Mouse (Mus musculus) embryonic facial prominence, embryonic 11.5 days (tissue): ENCODE measurements around the gene Abca4. TPM values are rescaled to one million over a fixed set of nuclear protein-coding genes. Genes with fewer than 3 reads are reported as not detected.

ENCODE experiments used
- ATAC-seq: fragments of 200-750 bp; cut with Nextera tagmentation; replicated peaks from 2 replicates; pipeline ENCODE4 v1.8.0; 2017; ENCODE audit warnings: low read depth; ENCODE audit not compliant: insufficient number of reproducible peaks, low FRiP score, low TSS enrichment
- DNase-seq: peaks from one replicate; pipeline ENCODE4 v3.0.0-alpha.2; 2015; ENCODE audit warnings: low spot score
- H3K27ac ChIP-seq: fragments of 300-500 bp; sonication (generic); replicated peaks from 2 replicates; pipeline ENCODE4 v1.5.1; 2014; ENCODE audit warnings: mild to moderate bottlenecking, low read depth, low read length, control low read depth
- H3K27me3 ChIP-seq: fragments of 300-500 bp; sonication (generic); 2 replicates; pipeline ENCODE4 v1.6.1; 2014; ENCODE audit warnings: mild to moderate bottlenecking, low read length, moderate library complexity, mixed read lengths; ENCODE audit not compliant: control insufficient read depth, insufficient read depth
- H3K36me3 ChIP-seq: fragments of 300-500 bp; sonication (generic); replicated peaks from 2 replicates; pipeline ENCODE4 v1.6.1; 2014; ENCODE audit warnings: low read depth, mild to moderate bottlenecking, low read length, moderate library complexity, mixed read lengths; ENCODE audit not compliant: control insufficient read depth, insufficient read depth
- H3K4me1 ChIP-seq: fragments of 300-500 bp; sonication (generic); 2 replicates; pipeline ENCODE4 v1.6.1; 2014; ENCODE audit warnings: low read length, mixed read lengths; ENCODE audit not compliant: control insufficient read depth, insufficient read depth
- H3K4me2 ChIP-seq: fragments of 300-500 bp; sonication (generic); 2 replicates; pipeline ENCODE4 v1.6.1; 2014; ENCODE audit warnings: low read depth, mild to moderate bottlenecking, control low read depth, low read length, moderate library complexity
- H3K4me3 ChIP-seq: fragments of 300-500 bp; sonication (generic); 2 replicates; pipeline ENCODE4 v1.5.1; 2014; ENCODE audit warnings: low read depth, low read length, control low read depth
- H3K9ac ChIP-seq: fragments of 300-500 bp; sonication (generic); replicated peaks from 2 replicates; pipeline ENCODE4 v1.6.1; 2014; ENCODE audit warnings: mild to moderate bottlenecking, control low read depth, low read length
- H3K9me3 ChIP-seq: fragments of 300-500 bp; sonication (generic); replicated peaks from 2 replicates; pipeline ENCODE4 v1.6.1; 2016; ENCODE audit warnings: mild to moderate bottlenecking, low read length, inconsistent platforms, mixed read lengths; ENCODE audit not compliant: control insufficient read depth
- WGBS: fragments of 180-500 bp; shearing (Covaris S2); extraction: QIAGEN DNeasy Blood & Tissue Kit; methylation state at CpG from one replicate; pipeline ENCODE4 v1.1.7; 2014; 5-methylcytosine and 5-hydroxymethylcytosine counted together
- polyA plus RNA-seq: library from polyadenylated mRNA; unstranded; fragments of >200 nt; fragmentation: Nextera tagmentation; extraction: Ambion mirVana; gene quantifications from 2 replicates; pipeline ENCODE4 v1.2.1, GENCODE M21; 2014

Abca4 gene
- polyA plus RNA-seq, 1 experiment from 2014 or later = 1.9 TPM

- DNase-seq (no peak), ATAC-seq (no peak)
- Histone ChIP-seq H3K27ac (no peak overlapping the region), H3K9ac (no peak overlapping the region), H3K4me3 (no peak overlapping the region), H3K27me3 (no peaks in the 10 kb centered on the region), H3K9me3 (no peaks in the 10 kb centered on the region), H3K4me2 (no peak overlapping the region), H3K4me1 (no peaks in the 10 kb centered on the region), H3K36me3 (no peaks in the 10 kb centered on the region)
- 86% methylated on average over 10 of the region's 10 CpGs for WGBS
These were observed 18.3 kb downstream of the Abca4 start for GRCm38 (mm10) chr3:122062586-122062985.

- no peak overlapping the region for H3K9ac ChIP-seq
- WGBS = 84% methylated on average over 13 of the region's 13 CpGs
- H3K36me3 ChIP-seq = no peaks in the 10 kb centered on the region
- no peak overlapping the region for H3K27ac ChIP-seq
- ATAC-seq (no peak), DNase-seq (no peak)
- no peaks in the 10 kb centered on the region for H3K27me3 ChIP-seq
- H3K4me3 ChIP-seq = no peak overlapping the region
- H3K4me1 ChIP-seq = no peaks in the 10 kb centered on the region
- H3K4me2 ChIP-seq = no peak overlapping the region
- no peaks in the 10 kb centered on the region for H3K9me3 ChIP-seq
These were observed 20.5 kb downstream of the Abca4 start for GRCm38 (mm10) chr3:122064556-122065410.

GRCm38 (mm10) chr3:122071769-122072168 is 27.5 kb downstream of the Abca4 start:
- Histone ChIP-seq H3K27me3 (no peaks in the 10 kb centered on the region), H3K9me3 (no peaks in the 10 kb centered on the region), H3K4me1 (no peaks in the 10 kb centered on the region; the same call in none of the 2 replicates), H3K27ac (no peak overlapping the region), H3K36me3 (no peaks in the 10 kb centered on the region), H3K4me3 (no peak overlapping the region), H3K4me2 (no peak overlapping the region), H3K9ac (no peak overlapping the region)
- ATAC-seq (no peak), DNase-seq (no peak)
- 73% methylated on average over 10 of the region's 10 CpGs for WGBS

GRCm38 (mm10) chr3:122072646-122073571 is 28.7 kb downstream of the Abca4 start:
- Histone ChIP-seq H3K27ac (no peak overlapping the region), H3K4me1 (no peaks in the 10 kb centered on the region; the same call in none of the 2 replicates), H3K9me3 (no peaks in the 10 kb centered on the region), H3K4me2 (no peak overlapping the region), H3K4me3 (no peak overlapping the region), H3K27me3 (no peaks in the 10 kb centered on the region), H3K36me3 (no peaks in the 10 kb centered on the region), H3K9ac (no peak overlapping the region)
- ATAC-seq = no peak
- no peak for DNase-seq
- WGBS = 40% methylated on average over 11 of the region's 11 CpGs

GRCm38 (mm10) chr3:122073595-122073994 is 29.4 kb downstream of the Abca4 start:
- no peaks in the 10 kb centered on the region for H3K27me3 ChIP-seq
- WGBS = 52% methylated on average over 5 of the region's 5 CpGs
- no peak overlapping the region for H3K27ac ChIP-seq

GRCm38 (mm10) chr3:122074334-122074733 is 30.1 kb downstream of the Abca4 start:
- 26% methylated on average over 10 of the region's 10 CpGs for WGBS
- H3K4me1 ChIP-seq = no peaks in the 10 kb centered on the region; the same call in none of the 2 replicates
- no peaks in the 10 kb centered on the region for H3K36me3 ChIP-seq
- H3K4me2 ChIP-seq = no peak overlapping the region
- no peaks in the 10 kb centered on the region for H3K9me3 ChIP-seq
- H3K27me3 ChIP-seq = no peaks in the 10 kb centered on the region
- no peak overlapping the region for H3K4me3 ChIP-seq
- ATAC-seq (no peak), DNase-seq (no peak)
- H3K27ac ChIP-seq = peak overlapping the region; percentile 49
- H3K9ac ChIP-seq = peak overlapping the region; percentile 29; the same call in 1 of the 2 replicates

More at GRCm38 (mm10) chr3:122073595-122073994, 29.4 kb downstream of the Abca4 start:
- DNase-seq (no peak), ATAC-seq (no peak)
- Histone ChIP-seq H3K9ac (no peak overlapping the region; the same call in 1 of the 2 replicates), H3K9me3 (no peaks in the 10 kb centered on the region), H3K4me2 (no peak overlapping the region), H3K36me3 (no peaks in the 10 kb centered on the region), H3K4me3 (no peak overlapping the region), H3K4me1 (no peaks in the 10 kb centered on the region; the same call in none of the 2 replicates)

- no peaks in the 10 kb centered on the region for H3K36me3 ChIP-seq
- DNase-seq (peak; percentile 69), ATAC-seq (no peak)
- 26% methylated on average over 6 of the region's 6 CpGs for WGBS
- no peaks in the 10 kb centered on the region for H3K27me3 ChIP-seq
- no peak overlapping the region for H3K9ac ChIP-seq
- no peaks in the 10 kb centered on the region; the same call in none of the 2 replicates for H3K4me1 ChIP-seq
- no peak overlapping the region for H3K4me2 ChIP-seq
- H3K4me3 ChIP-seq = no peak overlapping the region
- no peak overlapping the region for H3K27ac ChIP-seq
- H3K9me3 ChIP-seq = no peaks in the 10 kb centered on the region
These were observed 33.9 kb downstream of the Abca4 start for GRCm38 (mm10) chr3:122078141-122078540.
